Mouse (Mus musculus): ENCODE measurements around the gene Gm28372. TPM values are rescaled to one million over a fixed set of nuclear protein-coding genes. Genes with fewer than 3 reads are reported as not detected.

The Gm28372 gene
- total and polyA plus RNA-seq, 2 experiments from 2014 or later: 0.15 TPM; not detected in 1

DNA sequence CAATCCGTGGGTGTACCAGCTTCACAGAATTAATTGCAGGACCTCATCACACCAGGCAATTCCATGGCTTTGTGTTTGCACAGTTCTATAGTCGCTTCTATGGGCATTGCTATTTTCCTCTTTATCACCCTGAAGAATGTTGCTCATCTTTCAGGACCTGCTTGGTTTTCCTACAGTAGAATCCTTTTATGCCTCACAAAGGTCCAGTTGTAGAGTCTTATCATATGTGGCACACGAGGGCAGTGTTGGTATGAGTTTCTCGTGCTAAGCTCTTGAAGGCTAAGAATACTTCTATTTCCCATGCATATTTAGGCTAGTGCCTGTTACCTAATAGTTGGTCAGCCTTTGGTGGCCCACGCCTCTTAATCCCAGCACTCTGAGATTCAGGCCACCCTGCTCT, 20.1 kb downstream of the Gm28372 start:
- Histone ChIP-seq H3K36me3 (ENCODE audit: insufficient read depth, low read length) (no peaks in the 10 kb centered on the region), H3K27ac (ENCODE audit: low read depth, low read length) (peak overlapping the region; percentile 97), H3K27me3 (ENCODE audit: insufficient read depth, low read length) (no peaks in the 10 kb centered on the region), H3K9ac (replicated peaks; ENCODE audit: low read length, poor library complexity, severe bottlenecking) (peak overlapping the region; percentile 90), H3K9me3 (ENCODE audit: low read length) (no peaks in the 10 kb centered on the region), H3K4me2 (ENCODE audit: low read depth, low read length, poor library complexity, severe bottlenecking) (peak overlapping the region; percentile 90), H3K4me3 (ENCODE audit: low read depth, low read length) (peak overlapping the region; percentile 86), H3K4me1 (ENCODE audit: insufficient read depth, low read length) (peaks cover 15% of the 10 kb centered on the region; the same call in 1 of the 2 replicates)
- DNase-seq (ENCODE audit: low spot score) (peak; percentile 59), ATAC-seq (ENCODE audit: low FRiP score) (no peak)
- WGBS: 37% methylated on average over 5 of the region's 5 CpGs
- TF ChIP-seq CTCF (IDR thresholded peaks at IDR 0.05): peak; percentile 61

DNA sequence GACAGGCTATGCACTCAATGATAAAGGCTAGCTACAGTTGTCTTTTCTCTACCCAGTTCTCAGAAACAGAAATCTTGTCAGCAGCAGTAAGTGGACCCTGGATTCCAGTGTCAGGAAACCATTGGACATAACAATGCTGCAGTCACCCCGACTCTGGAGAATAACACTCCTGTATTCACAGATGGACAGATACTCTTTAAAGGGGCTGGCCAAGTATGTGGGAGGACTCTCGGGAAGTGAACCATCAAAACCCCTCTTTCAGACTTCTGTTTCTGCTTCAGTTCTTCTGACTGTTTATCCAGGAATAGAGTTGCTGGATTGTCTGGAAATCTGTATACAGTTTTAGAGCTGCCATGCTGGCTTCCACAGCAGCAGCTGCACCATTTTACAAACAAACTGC, 24.8 kb downstream of the Gm28372 start:
- peaks cover 4% of the 10 kb centered on the region; the same call in 1 of the 2 replicates for H3K36me3 ChIP-seq (ENCODE audit: insufficient read depth, low read length)
- no peak overlapping the region for H3K27ac ChIP-seq (ENCODE audit: low read depth, low read length)
- DNase-seq (ENCODE audit: low spot score) (no peak), ATAC-seq (ENCODE audit: low FRiP score) (no peak)
- H3K9ac ChIP-seq (replicated peaks; ENCODE audit: low read length, poor library complexity, severe bottlenecking): no peak overlapping the region
- no peak overlapping the region for H3K4me3 ChIP-seq (ENCODE audit: low read depth, low read length)
- H3K27me3 ChIP-seq (ENCODE audit: insufficient read depth, low read length): no peaks in the 10 kb centered on the region
- peaks cover 6% of the 10 kb centered on the region; the same call in 1 of the 2 replicates for H3K4me1 ChIP-seq (ENCODE audit: insufficient read depth, low read length)
- TF ChIP-seq CTCF (IDR thresholded peaks at IDR 0.05): no peak
- no peak overlapping the region for H3K4me2 ChIP-seq (ENCODE audit: low read depth, low read length, poor library complexity, severe bottlenecking)
- H3K9me3 ChIP-seq (ENCODE audit: low read length): no peaks in the 10 kb centered on the region
- WGBS: 70% methylated on average over 2 of the region's 2 CpGs

DNA sequence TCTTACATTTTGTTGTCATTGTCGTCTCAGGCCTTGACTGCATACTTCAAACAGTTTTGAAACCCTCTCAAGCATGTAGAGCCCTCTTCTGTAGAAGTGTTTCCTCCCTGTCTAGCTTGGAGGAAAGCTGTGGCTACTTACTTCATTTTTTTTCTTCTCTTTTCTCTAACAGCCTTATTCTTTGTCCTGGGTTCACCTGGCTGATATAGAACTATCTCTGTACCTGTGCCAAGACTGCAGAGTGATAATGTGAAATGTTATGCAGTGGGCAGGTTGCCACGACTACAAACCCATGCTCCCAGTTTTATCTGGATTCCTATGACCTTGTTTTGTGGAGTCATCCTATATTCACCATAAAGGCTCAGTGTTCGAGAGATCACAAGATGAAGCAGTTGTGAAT, 25.4 kb downstream of the Gm28372 start:
- no peak for TF ChIP-seq CTCF (IDR thresholded peaks at IDR 0.05)
- H3K4me1 ChIP-seq (ENCODE audit: insufficient read depth, low read length): no peaks in the 10 kb centered on the region
- ATAC-seq (ENCODE audit: low FRiP score): no peak
- H3K9ac ChIP-seq (replicated peaks; ENCODE audit: low read length, poor library complexity, severe bottlenecking): no peak overlapping the region
- no peak overlapping the region for H3K27ac ChIP-seq (ENCODE audit: low read depth, low read length)
- peaks cover 4% of the 10 kb centered on the region; the same call in 1 of the 2 replicates for H3K36me3 ChIP-seq (ENCODE audit: insufficient read depth, low read length)
- H3K9me3 ChIP-seq (ENCODE audit: low read length): no peaks in the 10 kb centered on the region
- no peak for DNase-seq (ENCODE audit: low spot score)
- H3K4me2 ChIP-seq (ENCODE audit: low read depth, low read length, poor library complexity, severe bottlenecking): no peak overlapping the region
- WGBS: 82% methylated on average over 3 of the region's 3 CpGs
- no peaks in the 10 kb centered on the region for H3K27me3 ChIP-seq (ENCODE audit: insufficient read depth, low read length)
- H3K4me3 ChIP-seq (ENCODE audit: low read depth, low read length): no peak overlapping the region

DNA sequence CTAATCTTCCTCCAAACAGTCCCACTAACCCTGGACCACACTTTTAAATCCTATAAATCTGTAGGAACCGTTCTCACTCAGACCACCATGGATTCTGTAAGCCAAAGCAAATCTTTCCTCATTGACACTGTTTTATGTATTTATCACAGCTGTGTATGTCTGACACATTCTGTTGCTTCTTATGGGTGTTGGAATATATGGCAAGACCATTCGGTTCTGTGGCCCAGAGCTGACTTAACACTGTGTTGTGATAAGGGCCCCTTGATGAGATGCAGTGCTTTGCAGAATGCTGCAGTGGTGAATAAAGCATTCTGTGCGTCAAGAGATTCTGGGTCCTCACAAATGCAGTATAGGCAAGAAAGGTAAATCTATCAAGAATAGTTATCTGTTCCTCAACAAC, 27.1 kb downstream of the Gm28372 start:
- 86% methylated on average over 3 of the region's 3 CpGs for WGBS
- H3K9me3 ChIP-seq (ENCODE audit: low read length): no peaks in the 10 kb centered on the region
- DNase-seq (ENCODE audit: low spot score) (no peak), ATAC-seq (ENCODE audit: low FRiP score) (no peak)
- no peaks in the 10 kb centered on the region for H3K27me3 ChIP-seq (ENCODE audit: insufficient read depth, low read length)
- no peak overlapping the region for H3K4me2 ChIP-seq (ENCODE audit: low read depth, low read length, poor library complexity, severe bottlenecking)
- no peak for TF ChIP-seq CTCF (IDR thresholded peaks at IDR 0.05)
- H3K36me3 ChIP-seq (ENCODE audit: insufficient read depth, low read length): peaks cover 6% of the 10 kb centered on the region; the same call in 1 of the 2 replicates
- H3K4me1 ChIP-seq (ENCODE audit: insufficient read depth, low read length): no peaks in the 10 kb centered on the region
- H3K4me3 ChIP-seq (ENCODE audit: low read depth, low read length): no peak overlapping the region
- H3K9ac ChIP-seq (replicated peaks; ENCODE audit: low read length, poor library complexity, severe bottlenecking): no peak overlapping the region
- H3K27ac ChIP-seq (ENCODE audit: low read depth, low read length): no peak overlapping the region

DNA sequence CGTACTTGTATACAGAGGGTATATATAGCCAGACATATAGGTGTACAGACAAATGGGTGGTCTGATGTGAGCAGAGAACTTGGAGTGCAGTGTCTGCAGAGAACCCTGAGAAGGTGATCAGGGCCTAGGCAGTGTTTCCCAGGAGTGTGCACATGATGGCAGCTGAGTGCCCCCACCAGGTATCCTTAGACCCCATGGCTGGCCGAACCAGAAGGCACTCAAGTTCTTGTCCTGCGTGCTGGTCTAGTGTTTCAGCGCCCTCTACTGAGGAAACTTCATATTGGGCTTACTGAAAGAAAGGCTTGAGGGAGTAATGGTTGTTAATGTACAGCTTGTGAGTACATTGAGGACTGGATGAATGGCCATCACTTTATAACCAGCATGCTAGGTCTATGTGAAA, 28.1 kb downstream of the Gm28372 start:
- H3K9me3 ChIP-seq (ENCODE audit: low read length): no peaks in the 10 kb centered on the region
- peaks cover 14% of the 10 kb centered on the region for H3K36me3 ChIP-seq (ENCODE audit: insufficient read depth, low read length)
- ATAC-seq (ENCODE audit: low FRiP score) (no peak), DNase-seq (ENCODE audit: low spot score) (peak; percentile 71)
- no peaks in the 10 kb centered on the region for H3K27me3 ChIP-seq (ENCODE audit: insufficient read depth, low read length)
- H3K27ac ChIP-seq (ENCODE audit: low read depth, low read length): no peak overlapping the region
- H3K4me1 ChIP-seq (ENCODE audit: insufficient read depth, low read length): no peaks in the 10 kb centered on the region
- 28% methylated on average over 4 of the region's 4 CpGs for WGBS
- H3K4me2 ChIP-seq (ENCODE audit: low read depth, low read length, poor library complexity, severe bottlenecking): no peak overlapping the region
- no peak overlapping the region for H3K9ac ChIP-seq (replicated peaks; ENCODE audit: low read length, poor library complexity, severe bottlenecking)
- H3K4me3 ChIP-seq (ENCODE audit: low read depth, low read length): no peak overlapping the region
- peak; percentile 77 for TF ChIP-seq CTCF (IDR thresholded peaks at IDR 0.05)

DNA sequence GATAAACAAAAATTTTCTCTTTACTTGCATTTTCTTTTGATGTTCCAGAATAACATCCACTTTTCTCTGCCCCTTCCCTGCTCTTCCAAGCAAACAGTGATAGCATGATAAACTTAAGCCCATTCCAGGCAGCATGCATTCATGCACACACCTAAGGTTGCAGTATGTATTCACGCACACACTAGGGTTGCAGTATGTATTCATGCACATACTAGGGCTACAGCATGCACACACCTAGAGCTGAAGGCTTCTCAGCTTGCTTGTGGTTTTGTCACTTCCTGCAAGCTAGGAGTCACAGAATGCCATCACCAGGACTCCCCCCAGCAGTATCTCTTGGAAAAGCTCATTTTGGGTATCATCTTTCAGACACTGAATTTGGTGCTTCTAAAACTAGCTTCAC, 31.7 kb downstream of the Gm28372 start:
- WGBS: 97% methylated on average over 1 of the region's 1 CpGs
- no peak overlapping the region for H3K4me2 ChIP-seq (ENCODE audit: low read depth, low read length, poor library complexity, severe bottlenecking)
- no peaks in the 10 kb centered on the region for H3K4me1 ChIP-seq (ENCODE audit: insufficient read depth, low read length)
- H3K36me3 ChIP-seq (ENCODE audit: insufficient read depth, low read length): peaks cover 46% of the 10 kb centered on the region
- DNase-seq (ENCODE audit: low spot score) (no peak), ATAC-seq (ENCODE audit: low FRiP score) (no peak)
- no peak for TF ChIP-seq CTCF (IDR thresholded peaks at IDR 0.05)
- no peak overlapping the region for H3K9ac ChIP-seq (replicated peaks; ENCODE audit: low read length, poor library complexity, severe bottlenecking)
- no peaks in the 10 kb centered on the region for H3K9me3 ChIP-seq (ENCODE audit: low read length)
- H3K27ac ChIP-seq (ENCODE audit: low read depth, low read length): no peak overlapping the region
- no peaks in the 10 kb centered on the region for H3K27me3 ChIP-seq (ENCODE audit: insufficient read depth, low read length)
- no peak overlapping the region for H3K4me3 ChIP-seq (ENCODE audit: low read depth, low read length)

Measured in midbrain, postnatal 0 days (tissue).